Mouse (Mus musculus) erythroblast, embryonic 14.5 days (primary cell): ENCODE measurements around the gene Cisd3. TPM values are rescaled to one million over a fixed set of nuclear protein-coding genes. Genes with fewer than 3 reads are reported as not detected.

ENCODE experiments used
- H3K27me3 ChIP-seq: 2 replicates; pipeline ENCODE4 v1.6.1; 2012; ENCODE audit warnings: inconsistent platforms; ENCODE audit not compliant: control insufficient read depth
- H3K36me3 ChIP-seq: 2 replicates; pipeline ENCODE4 v1.6.1; 2012; ENCODE audit warnings: mild to moderate bottlenecking, inconsistent platforms; ENCODE audit not compliant: control insufficient read depth
- H3K4me1 ChIP-seq: 2 replicates; pipeline ENCODE4 v1.6.1; 2012; ENCODE audit warnings: inconsistent platforms; ENCODE audit not compliant: control insufficient read depth
- H3K4me3 ChIP-seq: replicated peaks from 2 replicates; pipeline ENCODE3; 2012; ENCODE audit warnings: moderate library complexity, mild to moderate bottlenecking, inconsistent platforms
- H3K9me3 ChIP-seq: 2 replicates; pipeline ENCODE4 v1.6.1; 2012; ENCODE audit warnings: low read length, inconsistent platforms, mixed read lengths; ENCODE audit not compliant: control insufficient read depth
- GATA1 ChIP-seq: IDR thresholded peaks from 2 replicates; pipeline ENCODE4 v1.6.1; 2012; ENCODE audit warnings: low read length, inconsistent platforms, mixed read lengths
- TAL1 ChIP-seq: IDR thresholded peaks from 3 replicates; pipeline ENCODE4 v1.6.1; 2012; ENCODE audit warnings: low read length, inconsistent platforms, mixed read lengths
- polyA plus RNA-seq: library from polyadenylated mRNA; stranded (reverse); fragments of >175 nt; gene quantifications from 2 replicates; pipeline ENCODE4 v1.2.3, GENCODE M21; 2012

Cisd3 gene
- polyA plus RNA-seq, 1 experiment, result not detected

- Histone ChIP-seq H3K36me3 (peaks cover 67% of the 10 kb centered on the region), H3K9me3 (no peaks in the 10 kb centered on the region), H3K27me3 (no peaks in the 10 kb centered on the region), H3K4me1 (no peaks in the 10 kb centered on the region), H3K4me3 (no peak overlapping the region)
- TF ChIP-seq GATA1, result no peak
- TF ChIP-seq TAL1, result no peak
Observed at GRCm38 (mm10) chr11:97712286-97712685, 26.7 kb downstream of the Cisd3 start.

- TF ChIP-seq TAL1 (no peak), GATA1 (no peak)
- Histone ChIP-seq H3K27me3 (no peaks in the 10 kb centered on the region), H3K9me3 (no peaks in the 10 kb centered on the region), H3K4me1 (no peaks in the 10 kb centered on the region), H3K36me3 (peaks cover 69% of the 10 kb centered on the region), H3K4me3 (no peak overlapping the region)
Observed at GRCm38 (mm10) chr11:97713896-97714295, 28.3 kb downstream of the Cisd3 start.

- no peaks in the 10 kb centered on the region for H3K4me1 ChIP-seq
- H3K4me3 ChIP-seq, result no peak overlapping the region
- H3K36me3 ChIP-seq, result peaks cover 68% of the 10 kb centered on the region
- no peaks in the 10 kb centered on the region for H3K27me3 ChIP-seq
- TF ChIP-seq GATA1 (no peak), TAL1 (no peak)
- no peaks in the 10 kb centered on the region for H3K9me3 ChIP-seq
Observed at GRCm38 (mm10) chr11:97714356-97714755, 28.7 kb downstream of the Cisd3 start.

GRCm38 (mm10) chr11:97714784-97715760, 29.4 kb downstream of the Cisd3 start:
- H3K9me3 ChIP-seq, result no peaks in the 10 kb centered on the region
- H3K27me3 ChIP-seq, result no peaks in the 10 kb centered on the region
- peaks cover 74% of the 10 kb centered on the region for H3K36me3 ChIP-seq
- no peaks in the 10 kb centered on the region for H3K4me1 ChIP-seq
- no peak overlapping the region for H3K4me3 ChIP-seq
- TF ChIP-seq TAL1, result no peak
- TF ChIP-seq GATA1, result no peak

GRCm38 (mm10) chr11:97716021-97716420, 30.4 kb downstream of the Cisd3 start:
- Histone ChIP-seq H3K4me1 (no peaks in the 10 kb centered on the region), H3K4me3 (no peak overlapping the region), H3K36me3 (peaks cover 77% of the 10 kb centered on the region), H3K27me3 (no peaks in the 10 kb centered on the region), H3K9me3 (no peaks in the 10 kb centered on the region)
- TF ChIP-seq TAL1 (no peak), GATA1 (no peak)

- H3K4me1 ChIP-seq, result no peaks in the 10 kb centered on the region
- no peak overlapping the region for H3K4me3 ChIP-seq
- no peaks in the 10 kb centered on the region for H3K27me3 ChIP-seq
- peaks cover 12% of the 10 kb centered on the region for H3K9me3 ChIP-seq
- no peak for TF ChIP-seq GATA1
- no peak for TF ChIP-seq TAL1
- H3K36me3 ChIP-seq, result peaks cover 77% of the 10 kb centered on the region
Observed at GRCm38 (mm10) chr11:97717369-97718280, 32.0 kb downstream of the Cisd3 start.

- Histone ChIP-seq H3K36me3 (peaks cover 74% of the 10 kb centered on the region), H3K4me1 (no peaks in the 10 kb centered on the region), H3K9me3 (peaks cover 12% of the 10 kb centered on the region), H3K4me3 (no peak overlapping the region), H3K27me3 (no peaks in the 10 kb centered on the region)
- TF ChIP-seq GATA1 (no peak), TAL1 (no peak)
Observed at GRCm38 (mm10) chr11:97718281-97718860, 32.7 kb downstream of the Cisd3 start.

GRCm38 (mm10) chr11:97719041-97719440, 33.4 kb downstream of the Cisd3 start:
- peaks cover 74% of the 10 kb centered on the region for H3K36me3 ChIP-seq

More at GRCm38 (mm10) chr11:97719041-97719440, 33.4 kb downstream of the Cisd3 start:
- H3K4me3 ChIP-seq, result no peak overlapping the region
- peaks cover 12% of the 10 kb centered on the region for H3K9me3 ChIP-seq
- H3K27me3 ChIP-seq, result no peaks in the 10 kb centered on the region
- H3K4me1 ChIP-seq, result no peaks in the 10 kb centered on the region
- no peak for TF ChIP-seq GATA1
